Mouse (Mus musculus): Measurements from ENCODE around the gene Pcbp3. TPM values are rescaled to one million over a fixed set of nuclear protein-coding genes. Genes with fewer than 3 reads are reported as not detected.

Gene Pcbp3
- total and polyA plus RNA-seq, 3 experiments: not detected

GRCm38 (mm10) chr10:76891456-76891855 is 70.2 kb downstream of the Pcbp3 start:
- no peak overlapping the region for H3K27ac ChIP-seq (ENCODE audit: insufficient read depth, low read depth)
- no peaks in the 10 kb centered on the region for H3K9me3 ChIP-seq (replicated peaks; ENCODE audit: low read length)
- H3K36me3 ChIP-seq (replicated peaks in 1 of 2; ENCODE audit: control insufficient read depth in 1 of 2, insufficient read depth in 1 of 2, low read length in 1 of 2): no peaks in the 10 kb centered on the region
- dilution Hi-C loops (cut with MboI; ENCODE audit: extremely low pct_ligation_motif_present, extremely low pct_unique_long_range_greater_than_20kb, low sequenced_read_pairs) (no loop called here), in situ Hi-C loops (cut with MboI; ENCODE audit: low pct_ligation_motif_present, low pct_unique_long_range_greater_than_20kb, low sequenced_read_pairs) (no loop called here)
- H3K4me1 ChIP-seq (ENCODE audit: control insufficient read depth in 1 of 2, insufficient read depth in 2 of 2): no peaks in the 10 kb centered on the region
- no peak overlapping the region for H3K9ac ChIP-seq (ENCODE audit: insufficient read depth, low read depth)
- no peak overlapping the region for H3K4me3 ChIP-seq (replicated peaks in 1 of 3; ENCODE audit: low read depth in 2 of 3, low read length in 2 of 3, poor library complexity in 1 of 3)
- H3K79me2 ChIP-seq (replicated peaks; ENCODE audit: control insufficient read depth, extremely low read depth, insufficient read depth, poor library complexity, severe bottlenecking): no peaks in the 10 kb centered on the region
- H3K27me3 ChIP-seq (replicated peaks): peaks cover 68% of the 10 kb centered on the region
- DNase-seq (ENCODE audit: extremely low read depth): no peak
- no peak overlapping the region for H3K4me2 ChIP-seq (ENCODE audit: insufficient read depth, low read depth, poor library complexity, severe bottlenecking)
- TF ChIP-seq POLR2AphosphoS2 (IDR thresholded peaks at IDR 0.05; ENCODE audit: low read depth, low read length) (no peak), CHD1 (IDR thresholded peaks at IDR 0.05; ENCODE audit: low read depth, low read length) (no peak), BHLHE40 (IDR thresholded peaks at IDR 0.05; ENCODE audit: low read depth, low read length) (no peak), ZMIZ1 (IDR thresholded peaks at IDR 0.05; ENCODE audit: low read depth, low read length) (no peak)

- no peak for DNase-seq (ENCODE audit: extremely low read depth)
- H3K27ac ChIP-seq (ENCODE audit: insufficient read depth, low read depth): no peak overlapping the region
- no peak for TF ChIP-seq POLR2AphosphoS2 (IDR thresholded peaks at IDR 0.05; ENCODE audit: low read depth, low read length)
- in situ Hi-C loops (cut with MboI; ENCODE audit: low pct_ligation_motif_present, low pct_unique_long_range_greater_than_20kb, low sequenced_read_pairs): no loop called here
- H3K4me3 ChIP-seq (replicated peaks in 1 of 3; ENCODE audit: low read depth in 2 of 3, low read length in 2 of 3, poor library complexity in 1 of 3): no peak overlapping the region
- no peaks in the 10 kb centered on the region for H3K4me1 ChIP-seq (ENCODE audit: control insufficient read depth in 1 of 2, insufficient read depth in 2 of 2)
- no peaks in the 10 kb centered on the region for H3K79me2 ChIP-seq (replicated peaks; ENCODE audit: control insufficient read depth, extremely low read depth, insufficient read depth, poor library complexity, severe bottlenecking)
- H3K4me2 ChIP-seq (ENCODE audit: insufficient read depth, low read depth, poor library complexity, severe bottlenecking): no peak overlapping the region
- dilution Hi-C loops (cut with MboI; ENCODE audit: extremely low pct_ligation_motif_present, extremely low pct_unique_long_range_greater_than_20kb, low sequenced_read_pairs): no loop called here
- H3K36me3 ChIP-seq (replicated peaks in 1 of 2; ENCODE audit: control insufficient read depth in 1 of 2, insufficient read depth in 1 of 2, low read length in 1 of 2): no peaks in the 10 kb centered on the region
- H3K9ac ChIP-seq (ENCODE audit: insufficient read depth, low read depth): no peak overlapping the region
- peaks cover 68% of the 10 kb centered on the region for H3K27me3 ChIP-seq (replicated peaks)
- H3K9me3 ChIP-seq (replicated peaks; ENCODE audit: low read length): no peaks in the 10 kb centered on the region
Measured at GRCm38 (mm10) chr10:76883442-76884244, 78.0 kb downstream of the Pcbp3 start.

- Histone ChIP-seq H3K79me2 (replicated peaks; ENCODE audit: control insufficient read depth, extremely low read depth, insufficient read depth, poor library complexity, severe bottlenecking) (no peaks in the 10 kb centered on the region), H3K27ac (ENCODE audit: insufficient read depth, low read depth) (no peak overlapping the region), H3K9ac (ENCODE audit: insufficient read depth, low read depth) (no peak overlapping the region), H3K36me3 (replicated peaks in 1 of 2; ENCODE audit: control insufficient read depth in 1 of 2, insufficient read depth in 1 of 2, low read length in 1 of 2) (no peaks in the 10 kb centered on the region), H3K4me1 (ENCODE audit: control insufficient read depth in 1 of 2, insufficient read depth in 2 of 2) (no peaks in the 10 kb centered on the region), H3K4me3 (replicated peaks in 1 of 3; ENCODE audit: low read depth in 2 of 3, low read length in 2 of 3, poor library complexity in 1 of 3) (no peak overlapping the region), H3K9me3 (replicated peaks; ENCODE audit: low read length) (no peaks in the 10 kb centered on the region), H3K4me2 (ENCODE audit: insufficient read depth, low read depth, poor library complexity, severe bottlenecking) (no peak overlapping the region), H3K27me3 (replicated peaks) (peaks cover 68% of the 10 kb centered on the region)
- TF ChIP-seq EP300 (IDR thresholded peaks at IDR 0.05; ENCODE audit: low read length) (no peak), PAX5 (IDR thresholded peaks at IDR 0.05; ENCODE audit: low read length) (no peak), MAFK (IDR thresholded peaks at IDR 0.05; ENCODE audit: insufficient replicate concordance, low read length) (no peak), NELFE (IDR thresholded peaks at IDR 0.05; ENCODE audit: low read depth, low read length) (no peak), ZNF384 (IDR thresholded peaks at IDR 0.05; ENCODE audit: low read depth, low read length) (no peak), IRF4 (IDR thresholded peaks at IDR 0.05; ENCODE audit: low read depth, low read length) (no peak), HCFC1 (IDR thresholded peaks at IDR 0.05; ENCODE audit: low read depth, low read length) (no peak), TBP (conservative IDR thresholded peaks at IDR 0.05; ENCODE audit: low read depth, low read length) (no peak), ZKSCAN1 (IDR thresholded peaks at IDR 0.05; ENCODE audit: borderline replicate concordance, low read depth, low read length) (no peak)
- dilution Hi-C loops (cut with MboI; ENCODE audit: extremely low pct_ligation_motif_present, extremely low pct_unique_long_range_greater_than_20kb, low sequenced_read_pairs) (no loop called here), in situ Hi-C loops (cut with MboI; ENCODE audit: low pct_ligation_motif_present, low pct_unique_long_range_greater_than_20kb, low sequenced_read_pairs) (no loop called here)
- no peak for DNase-seq (ENCODE audit: extremely low read depth)
Measured at GRCm38 (mm10) chr10:76882644-76883441, 78.8 kb downstream of the Pcbp3 start.

Data from CH12.LX (cell line).